Mouse (Mus musculus) E14TG2a.4 (cell line): ENCODE results near the gene Cracr2b.

Experiments used
- CTCF ChIP-seq: conservative IDR thresholded peaks from 2 replicates; pipeline ENCODE4 v1.5.1; 2014; ENCODE audit warnings: low read length
- POU5F1 ChIP-seq: IDR thresholded peaks from 2 replicates; pipeline ENCODE4 v1.6.1; 2014; ENCODE audit warnings: low read length, borderline replicate concordance

DNA sequence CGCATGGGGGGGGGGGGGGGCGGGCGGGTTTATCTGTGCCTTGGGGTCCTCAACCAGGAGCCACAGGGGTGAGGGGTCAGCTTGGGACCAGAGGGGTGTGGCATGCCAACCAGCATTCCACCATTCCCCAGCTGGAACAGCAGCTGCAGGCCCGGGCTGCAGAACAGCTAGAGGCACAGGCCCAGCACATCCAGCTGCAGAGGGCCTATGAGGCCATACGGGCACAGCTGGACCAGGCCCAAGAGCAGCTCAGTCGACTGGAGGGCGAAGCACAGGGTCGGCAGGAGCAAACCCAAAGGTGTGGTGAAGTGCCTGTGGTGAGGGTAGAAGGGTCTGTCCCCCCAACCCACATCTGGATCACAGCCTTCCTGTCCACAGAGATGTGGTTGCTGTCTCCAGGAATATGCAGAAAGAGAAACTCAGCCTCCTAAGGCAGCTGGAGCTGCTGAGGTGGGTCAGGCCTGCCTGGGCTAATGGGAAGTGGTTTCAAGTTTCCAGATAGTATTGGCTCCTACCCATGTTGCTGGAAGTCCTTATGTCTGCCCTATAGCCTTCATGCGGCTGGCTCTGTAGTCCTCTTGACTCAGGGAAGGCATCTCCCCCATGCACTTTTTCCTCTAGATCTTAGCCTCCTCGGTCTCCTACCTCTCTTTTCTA is 4.6 kb downstream of the Cracr2b start:
- no peak for TF ChIP-seq CTCF
- TF ChIP-seq POU5F1, result no peak
